Mouse (Mus musculus) megakaryocyte, adult 5-6 weeks (primary cell): ENCODE measurements around the gene Hdgfl3. TPM values are rescaled to one million over a fixed set of nuclear protein-coding genes. Genes with fewer than 3 reads are reported as not detected.

Source experiments
- total RNA-seq, 2 experiments: library from RNA; stranded (forward) in 1 of 2; stranded (reverse) in 1 of 2; fragments of 153-499, 151-499 nt in 1 of 2; fragments of 221-1000, 200-1000 nt in 1 of 2; gene quantifications; 2 replicates each; pipeline versions ENCODE4 v1.2.3 to v1.2.4; 2015 to 2017

Gene Hdgfl3
- total RNA-seq, 2 experiments from 2014 or later = 0.02 to 0.62 TPM

Other genes with a start within 250 kb of the Hdgfl3 start
- 0.14 and 0.42 TPM in 2 replicates for gene Homer2, start 226.9 kb downstream of the Hdgfl3 start, total RNA-seq (2015)
- gene Homer2, start 226.9 kb downstream of the Hdgfl3 start, total RNA-seq (2017) = 0.04 and 0.57 TPM in 2 replicates
- 112 and 116 TPM in 2 replicates for gene Ramac, start 171.5 kb downstream of the Hdgfl3 start, total RNA-seq (2015)
- gene Ramac, start 171.5 kb downstream of the Hdgfl3 start, total RNA-seq (2017) = 91.9 and 93.4 TPM in 2 replicates
- 15.4 and 26.5 TPM in 2 replicates for gene 3110040N11Rik, start 145.0 kb downstream of the Hdgfl3 start, total RNA-seq (2015)
- gene 3110040N11Rik, start 145.0 kb downstream of the Hdgfl3 start, total RNA-seq (2017) = 34.6 and 53.8 TPM in 2 replicates
- 49.7 and 59.4 TPM in 2 replicates for gene Btbd1, start 105.0 kb downstream of the Hdgfl3 start, total RNA-seq (2015)
- 110 and 111 TPM in 2 replicates for gene Btbd1, start 105.0 kb downstream of the Hdgfl3 start, total RNA-seq (2017)
- not detected in 2 replicates for gene Gm10160, start 78.7 kb downstream of the Hdgfl3 start, total RNA-seq (2015)
- not detected in 2 replicates for gene Gm10160, start 78.7 kb downstream of the Hdgfl3 start, total RNA-seq (2017)
- gene Tm6sf1, start 75.5 kb downstream of the Hdgfl3 start, total RNA-seq (2015) = 228 and 275 TPM in 2 replicates
- gene Tm6sf1, start 75.5 kb downstream of the Hdgfl3 start, total RNA-seq (2017) = 275 and 308 TPM in 2 replicates
- not detected in 2 replicates for gene Bnc1, start 57.8 kb upstream of the Hdgfl3 start, total RNA-seq (2015)
- not detected in 2 replicates for gene Bnc1, start 57.8 kb upstream of the Hdgfl3 start, total RNA-seq (2017)
- gene Sh3gl3, start 239.4 kb upstream of the Hdgfl3 start, total RNA-seq (2015) = 0.49 TPM in 1 of 2 replicates, not detected in the other
- not detected in 2 replicates for gene Sh3gl3, start 239.4 kb upstream of the Hdgfl3 start, total RNA-seq (2017)